Mouse (Mus musculus) kidney, adult 18-20 months (tissue): ENCODE data around the gene Ccdc57.

Source experiments
- DNase-seq: peaks from one replicate; pipeline ENCODE4 v3.0.0; 2021

Ccdc57 gene

DNA sequence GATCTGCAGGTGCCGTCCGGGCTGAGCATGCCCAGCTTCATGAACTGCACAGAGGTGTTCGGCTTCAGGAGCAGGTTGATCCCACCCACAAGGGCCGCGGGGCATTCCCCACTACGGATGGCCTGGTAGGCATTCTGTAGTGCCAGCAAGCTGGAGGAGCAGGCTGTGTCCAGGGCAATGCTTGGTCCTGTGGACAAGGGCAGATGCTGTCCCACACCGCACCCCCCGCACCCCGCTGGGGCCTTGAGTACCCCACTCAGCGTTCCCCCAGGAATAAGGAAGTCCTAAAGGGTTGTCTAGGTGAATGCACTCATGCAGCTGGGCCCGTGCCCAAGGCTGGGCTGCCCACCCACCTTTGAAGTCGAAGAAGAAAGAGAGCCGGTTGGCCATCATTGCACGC is 112.1 kb downstream of the Ccdc57 start:
- no peak for DNase-seq

- DNase-seq: no peak
Observed at GRCm38 (mm10) chr11:120819556-120819955, 113.1 kb downstream of the Ccdc57 start.

DNA sequence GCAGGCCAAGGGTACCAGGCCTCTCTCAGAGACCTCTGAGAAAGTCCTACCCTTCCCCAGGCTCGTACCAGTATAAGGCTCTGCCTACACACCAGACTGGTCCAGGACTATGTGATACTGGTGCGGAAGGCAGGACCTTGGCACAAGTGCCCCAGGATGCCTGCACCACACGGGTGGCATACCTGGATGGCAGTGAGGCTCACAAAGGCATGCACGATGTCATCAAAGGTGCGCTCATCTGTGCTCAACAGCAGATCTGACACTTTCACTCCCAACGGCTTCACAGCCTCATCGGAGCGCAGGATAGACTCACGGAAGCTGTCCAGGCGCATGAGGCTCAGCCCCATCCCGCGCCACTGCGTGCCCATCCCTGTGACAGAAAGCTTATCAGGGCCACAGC is 114.4 kb downstream of the Ccdc57 start:
- DNase-seq: no peak

DNA sequence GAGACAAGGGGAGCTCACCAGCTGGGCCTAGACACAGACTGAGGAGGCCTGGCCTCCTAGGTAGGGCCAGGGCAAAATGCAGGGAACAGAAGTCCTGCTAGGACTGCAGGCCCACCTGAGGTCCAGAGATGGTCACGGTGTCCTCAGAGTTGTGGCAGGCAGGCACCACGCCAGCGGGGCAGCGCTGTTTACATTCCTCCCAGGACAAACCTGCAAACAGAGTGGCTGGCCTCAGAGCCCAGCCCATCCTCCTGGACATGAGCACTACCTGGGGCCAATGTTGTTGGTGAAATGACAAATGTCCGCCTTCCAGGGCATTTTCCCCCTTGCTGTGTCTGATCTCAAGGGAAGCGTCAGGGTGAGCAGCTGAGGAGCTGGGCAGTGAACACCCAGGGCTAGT is 115.3 kb downstream of the Ccdc57 start:
- no peak for DNase-seq

DNA sequence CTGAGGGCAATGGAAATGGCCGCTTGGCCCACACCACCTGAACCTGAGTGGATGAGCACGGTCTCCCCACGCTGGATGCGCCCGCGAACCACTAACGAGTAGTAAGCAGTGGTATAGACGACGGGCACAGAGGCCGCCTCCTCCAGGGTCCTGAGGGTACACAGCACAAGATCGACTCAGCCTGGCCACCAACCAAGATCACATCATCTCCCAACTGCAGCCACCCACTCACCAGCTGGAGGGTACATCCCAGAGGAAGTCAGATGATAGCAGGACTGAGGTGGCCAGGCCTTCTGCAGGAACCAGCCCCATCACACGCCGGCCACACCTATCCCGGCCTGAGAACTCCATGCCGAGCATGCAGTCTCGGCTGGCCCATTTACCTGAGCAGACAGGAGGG is 120.6 kb downstream of the Ccdc57 start:
- DNase-seq: no peak

- no peak for DNase-seq
Observed at GRCm38 (mm10) chr11:120808010-120808409, 124.7 kb downstream of the Ccdc57 start.

DNA sequence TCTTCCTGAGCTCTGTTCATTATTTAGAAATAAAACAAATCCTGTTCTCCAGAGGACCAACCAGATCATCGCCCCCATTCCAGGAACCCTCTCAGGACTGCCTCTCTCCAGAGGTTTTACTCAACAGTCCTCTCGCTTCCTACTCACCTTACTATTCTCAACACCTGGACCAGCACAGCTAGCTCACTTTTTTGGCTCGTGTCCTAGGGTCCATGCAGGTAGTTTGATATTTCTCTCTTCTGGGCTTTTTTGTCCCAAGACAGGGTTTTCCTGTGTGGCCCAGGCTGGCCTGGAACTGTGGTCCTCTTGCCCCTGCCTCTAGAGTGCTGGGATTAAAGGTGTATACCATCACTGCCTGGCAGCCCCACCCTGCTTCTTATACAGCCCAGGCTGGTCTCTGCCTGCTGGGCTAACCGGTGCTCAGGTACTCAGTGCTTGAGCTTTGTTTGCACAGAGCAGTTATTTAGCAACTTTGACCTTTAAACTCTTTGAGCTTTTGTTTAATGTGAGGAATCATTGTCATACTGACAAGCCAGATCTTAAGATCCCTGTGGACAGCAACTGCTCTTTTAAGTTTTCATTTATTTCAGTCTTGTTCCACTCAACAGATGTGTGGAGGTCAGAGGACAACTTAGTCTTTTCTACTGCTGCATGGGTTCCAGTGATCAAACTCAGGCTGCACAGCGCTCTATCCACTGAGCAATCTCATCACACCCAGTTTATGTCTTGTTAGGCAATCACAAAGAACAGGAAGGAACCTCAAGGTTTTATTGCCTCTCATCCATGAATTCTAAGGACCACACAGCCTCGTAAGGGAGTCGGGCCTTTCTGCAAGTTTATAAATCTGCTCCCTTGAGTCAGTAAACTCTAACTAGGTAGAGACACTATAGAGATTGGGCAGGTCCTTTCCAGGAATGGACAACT is 127.0 kb downstream of the Ccdc57 start:
- DNase-seq: no peak

- no peak for DNase-seq
Observed at GRCm38 (mm10) chr11:120804769-120805168, 127.9 kb downstream of the Ccdc57 start.

GRCm38 (mm10) chr11:120804274-120804673 is 128.4 kb downstream of the Ccdc57 start:
- DNase-seq: no peak

GRCm38 (mm10) chr11:120800061-120800904 is 132.4 kb downstream of the Ccdc57 start:
- peak; percentile 93 for DNase-seq

GRCm38 (mm10) chr11:120799316-120799890 is 133.3 kb downstream of the Ccdc57 start:
- DNase-seq: no peak

GRCm38 (mm10) chr11:120798244-120798643 is 134.4 kb downstream of the Ccdc57 start:
- no peak for DNase-seq

DNA sequence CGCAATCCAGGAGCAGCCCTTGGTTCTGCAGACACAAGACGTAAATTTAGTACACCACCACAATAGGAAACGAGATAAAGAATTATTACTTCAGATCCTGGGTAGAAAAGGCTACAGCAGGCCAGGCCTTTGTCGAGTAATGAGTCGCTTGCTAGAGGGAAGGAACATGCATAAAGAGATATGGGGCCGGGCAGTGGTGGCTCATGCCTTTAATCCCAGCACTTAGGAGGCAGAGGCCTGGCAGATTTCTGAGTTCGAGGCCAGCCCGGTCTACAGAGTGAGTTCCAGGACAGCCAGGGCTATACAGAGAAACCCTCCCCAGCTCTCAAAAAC is 136.1 kb downstream of the Ccdc57 start:
- DNase-seq: no peak

DNA sequence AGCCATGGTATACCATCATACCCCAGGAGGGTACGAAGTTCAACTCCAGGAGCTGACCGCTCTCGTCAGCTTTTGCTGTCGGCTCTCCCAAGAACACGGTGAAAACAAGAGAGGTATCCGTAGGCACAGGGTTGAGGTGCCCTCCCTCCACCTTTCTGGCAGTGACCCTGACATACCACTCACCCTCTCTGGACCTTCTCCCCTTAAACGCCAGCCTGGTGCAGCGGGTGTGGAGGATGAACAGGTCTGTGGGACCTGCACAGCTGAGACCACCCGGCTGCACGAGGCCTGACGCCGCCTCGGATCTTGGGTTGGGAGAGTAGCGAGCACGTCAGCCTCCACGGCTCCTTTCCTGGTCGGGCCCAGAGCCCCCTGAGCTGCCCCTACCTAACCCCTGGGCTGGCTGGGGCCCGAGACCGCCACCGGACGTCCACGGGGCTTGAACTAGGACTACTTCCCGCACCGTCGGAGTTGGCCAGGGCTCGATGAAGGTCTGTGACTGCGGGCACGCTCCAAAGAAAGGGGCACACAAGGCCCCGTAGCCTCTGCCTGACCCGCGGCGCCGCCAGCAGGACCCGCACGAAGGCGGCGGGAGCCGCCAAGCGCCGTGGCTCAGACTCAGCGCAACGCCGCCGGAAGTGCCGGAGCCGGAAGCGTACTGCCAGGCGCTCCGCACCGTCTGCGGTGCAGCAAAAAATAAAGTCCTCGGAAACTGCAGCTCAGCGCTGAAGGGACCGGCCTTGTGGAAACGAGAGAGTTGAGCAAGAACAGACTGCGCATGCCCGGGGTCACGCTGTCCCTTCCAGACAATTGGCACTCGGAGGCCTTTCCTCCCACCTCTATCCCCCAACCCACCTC is 136.7 kb downstream of the Ccdc57 start, which contains the start of gene Dus1l:
Gene Dus1l, minus strand, starts transcription at position 648 of the 858 bp plus-strand sequence.
- peak; percentile 98 for DNase-seq

DNA sequence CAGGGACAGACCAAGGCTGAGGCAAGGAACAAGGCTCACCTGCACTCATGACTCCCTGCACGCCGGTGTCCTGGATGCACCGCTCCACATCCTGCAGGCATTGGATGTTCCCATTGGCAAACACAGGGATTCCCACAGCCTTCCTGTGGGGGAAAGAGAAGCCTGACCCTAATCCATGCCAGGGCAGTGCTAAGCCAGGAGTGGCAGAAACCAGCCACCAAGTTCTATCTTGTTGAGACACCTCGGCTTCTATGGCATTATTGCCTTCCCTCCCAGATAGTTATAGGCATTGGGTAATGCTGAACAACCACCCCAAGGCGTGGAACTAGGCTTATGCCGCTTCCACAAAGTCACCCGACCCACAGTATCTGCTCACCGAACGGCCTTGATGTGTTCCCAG is 140.0 kb downstream of the Ccdc57 start:
- DNase-seq: no peak

- no peak for DNase-seq
Observed at GRCm38 (mm10) chr11:120789810-120790209, 142.9 kb downstream of the Ccdc57 start.

DNA sequence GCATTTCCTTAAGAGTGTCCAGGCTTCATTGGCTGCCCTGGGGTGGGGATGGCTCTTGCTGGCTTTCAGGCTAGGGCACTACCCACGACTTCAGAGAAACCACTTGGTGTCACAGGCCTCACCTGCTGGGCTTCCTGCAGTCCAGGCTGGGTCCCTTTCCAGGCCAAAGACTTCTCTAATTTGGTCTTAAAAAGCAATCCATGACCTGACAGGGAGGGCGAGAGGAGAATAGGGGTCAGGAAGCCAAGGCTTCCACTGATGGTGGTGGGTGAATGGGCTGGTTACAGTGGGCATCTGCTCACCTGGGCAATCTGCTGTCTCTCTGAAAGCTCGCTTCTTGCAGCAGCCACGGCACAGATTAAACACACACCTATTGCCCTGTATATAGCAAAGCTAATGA is 143.3 kb downstream of the Ccdc57 start:
- no peak for DNase-seq

- peak; percentile 45 for DNase-seq
Observed at GRCm38 (mm10) chr11:120788460-120788859, 144.2 kb downstream of the Ccdc57 start.

DNA sequence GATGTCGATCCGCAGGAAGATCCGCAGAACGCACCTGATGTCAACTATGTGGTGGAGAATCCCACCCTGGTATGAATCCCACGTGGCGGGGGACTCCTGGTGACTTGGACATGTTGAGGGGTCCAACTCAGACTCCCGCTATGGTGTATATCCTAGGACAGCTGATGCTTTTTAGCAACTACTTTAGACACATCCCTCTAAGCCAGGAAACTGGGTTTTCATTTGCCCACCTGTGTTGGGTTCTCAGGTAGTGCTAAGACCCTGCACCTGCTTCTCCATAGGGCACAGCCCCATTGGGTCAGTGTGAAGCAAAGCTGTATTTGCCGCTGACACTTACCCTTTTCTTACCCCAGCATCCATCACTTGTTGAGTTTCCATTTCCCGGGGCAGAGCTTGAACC is 147.5 kb downstream of the Ccdc57 start:
- no peak for DNase-seq

- peak; percentile 86 for DNase-seq
Observed at GRCm38 (mm10) chr11:120784064-120784791, 148.4 kb downstream of the Ccdc57 start, which contains the start of the genes Rfng and Gps1. Gene Rfng (minus strand): TSS chr11:120784207. Gene Gps1 (plus strand): TSS chr11:120784272.

- peak; percentile 23 for DNase-seq
Observed at GRCm38 (mm10) chr11:120783426-120784063, 149.1 kb downstream of the Ccdc57 start.
